Mouse (Mus musculus) hindbrain, embryonic 11.5 days (tissue): ENCODE measurements around the gene Gpc3. TPM values are rescaled to one million over a fixed set of nuclear protein-coding genes. Genes with fewer than 3 reads are reported as not detected.

Source experiments
- ATAC-seq: fragments of 200-750 bp; cut with Nextera tagmentation; 2 replicates; pipeline ENCODE4 v1.8.0; 2017; ENCODE audit warnings: mild to moderate bottlenecking, moderate TSS enrichment, moderate library complexity; ENCODE audit not compliant: low FRiP score
- DNase-seq: peaks from one replicate; pipeline ENCODE4 v3.0.0-alpha.2; 2015; ENCODE audit warnings: low spot score
- H3K27ac ChIP-seq: fragments of 300-500 bp; sonication (generic); 2 replicates; pipeline ENCODE4 v1.5.1; 2014; ENCODE audit warnings: mild to moderate bottlenecking, low read depth, low read length
- H3K27me3 ChIP-seq: fragments of 300-500 bp; sonication (generic); 2 replicates; pipeline ENCODE4 v1.6.1; 2014; ENCODE audit warnings: mild to moderate bottlenecking, low read length, moderate library complexity, mixed read lengths; ENCODE audit not compliant: control insufficient read depth, insufficient read depth
- H3K36me3 ChIP-seq: fragments of 300-500 bp; sonication (generic); 2 replicates; pipeline ENCODE4 v1.6.1; 2014; ENCODE audit warnings: mild to moderate bottlenecking, low read length, moderate library complexity, mixed read lengths; ENCODE audit not compliant: control insufficient read depth, insufficient read depth
- H3K4me1 ChIP-seq: fragments of 300-500 bp; sonication (generic); replicated peaks from 2 replicates; pipeline ENCODE4 v1.6.1; 2014; ENCODE audit warnings: low read length, mixed read lengths; ENCODE audit not compliant: control insufficient read depth, insufficient read depth
- H3K4me2 ChIP-seq: fragments of 300-500 bp; sonication (generic); replicated peaks from 2 replicates; pipeline ENCODE4 v1.6.1; 2014; ENCODE audit warnings: mild to moderate bottlenecking, low read depth, low read length
- H3K4me3 ChIP-seq: fragments of 300-500 bp; sonication (generic); 2 replicates; pipeline ENCODE4 v1.5.1; 2014; ENCODE audit warnings: low read depth, low read length
- H3K9ac ChIP-seq: fragments of 300-500 bp; sonication (generic); 2 replicates; pipeline ENCODE4 v1.6.1; 2014; ENCODE audit warnings: low read depth, low read length
- H3K9me3 ChIP-seq: fragments of 300-500 bp; sonication (generic); 2 replicates; pipeline ENCODE4 v1.6.1; 2016; ENCODE audit warnings: low read length; ENCODE audit not compliant: control insufficient read depth
- WGBS: fragments of 180-500 bp; shearing (Covaris S2); extraction: QIAGEN DNeasy Blood & Tissue Kit; methylation state at CpG from one replicate; pipeline ENCODE4 v1.1.7; 2014; 5-methylcytosine and 5-hydroxymethylcytosine counted together
- polyA plus RNA-seq: library from polyadenylated mRNA; unstranded; fragments of >200 nt; fragmentation: Nextera tagmentation; extraction: Ambion mirVana; gene quantifications from 2 replicates; pipeline ENCODE4 v1.2.1, GENCODE M21; 2014

The Gpc3 gene
- polyA plus RNA-seq, 1 experiment from 2014 or later: 338 TPM

DNA sequence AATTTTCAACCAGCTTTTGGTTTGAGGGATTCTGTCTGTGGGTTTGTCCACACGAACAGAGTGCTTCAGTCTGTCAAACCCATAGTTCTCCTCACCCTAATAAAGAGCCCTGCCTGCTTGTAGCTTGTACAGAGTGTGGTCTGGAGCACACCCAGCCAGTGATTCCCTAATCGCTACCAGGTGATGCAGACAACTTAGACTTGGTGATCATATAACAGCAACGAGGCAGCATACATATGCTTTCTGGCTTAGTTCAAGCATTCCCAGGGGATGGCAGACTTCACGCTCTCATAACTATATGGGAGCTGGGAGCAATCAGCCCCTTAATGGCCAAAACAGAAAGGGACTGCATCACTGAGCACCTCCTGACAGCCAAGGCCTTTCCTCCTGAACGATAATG, 188.1 kb downstream of the Gpc3 start:
- H3K27ac ChIP-seq: no peak overlapping the region
- ATAC-seq (no peak), DNase-seq (no peak)
- H3K4me1 ChIP-seq: no peaks in the 10 kb centered on the region
- H3K9ac ChIP-seq: no peak overlapping the region
- no peaks in the 10 kb centered on the region for H3K9me3 ChIP-seq
- H3K4me3 ChIP-seq: no peak overlapping the region
- no peaks in the 10 kb centered on the region for H3K27me3 ChIP-seq
- H3K36me3 ChIP-seq: no peaks in the 10 kb centered on the region
- no peak overlapping the region for H3K4me2 ChIP-seq
- 75% methylated on average over 5 of the region's 5 CpGs for WGBS

DNA sequence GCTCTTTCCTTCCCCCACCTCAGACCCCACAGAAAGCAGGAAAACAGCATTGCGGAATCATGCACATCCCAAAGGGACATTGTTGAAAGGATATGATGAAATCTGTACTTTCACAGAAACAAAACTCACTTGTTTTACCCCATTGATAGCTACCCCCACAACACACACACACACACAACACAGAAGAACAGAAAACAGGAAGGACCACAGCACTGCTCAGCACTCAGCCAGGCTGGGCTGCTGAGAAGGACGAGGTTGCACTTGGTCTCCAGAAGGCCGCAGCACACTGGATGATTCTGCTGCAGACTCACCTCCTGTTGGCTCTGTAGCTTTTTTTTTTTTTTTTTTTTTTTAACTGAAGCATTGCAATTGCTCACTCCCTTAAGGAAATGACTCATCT, 193.9 kb downstream of the Gpc3 start:
- Histone ChIP-seq H3K4me3 (no peak overlapping the region), H3K4me2 (no peak overlapping the region), H3K27ac (no peak overlapping the region), H3K9ac (no peak overlapping the region), H3K27me3 (no peaks in the 10 kb centered on the region), H3K9me3 (no peaks in the 10 kb centered on the region), H3K4me1 (no peaks in the 10 kb centered on the region), H3K36me3 (no peaks in the 10 kb centered on the region)
- DNase-seq (no peak), ATAC-seq (no peak)
- WGBS: 88% methylated on average over 3 of the region's 3 CpGs

GRCm38 (mm10) chrX:52412936-52413335, 200.8 kb downstream of the Gpc3 start:
- Histone ChIP-seq H3K36me3 (no peaks in the 10 kb centered on the region), H3K4me3 (no peak overlapping the region), H3K4me1 (no peaks in the 10 kb centered on the region), H3K27ac (no peak overlapping the region), H3K9ac (no peak overlapping the region), H3K27me3 (no peaks in the 10 kb centered on the region), H3K4me2 (no peak overlapping the region), H3K9me3 (no peaks in the 10 kb centered on the region)
- ATAC-seq: no peak
- no peak for DNase-seq
- WGBS: 69% methylated on average over 3 of the region's 3 CpGs

DNA sequence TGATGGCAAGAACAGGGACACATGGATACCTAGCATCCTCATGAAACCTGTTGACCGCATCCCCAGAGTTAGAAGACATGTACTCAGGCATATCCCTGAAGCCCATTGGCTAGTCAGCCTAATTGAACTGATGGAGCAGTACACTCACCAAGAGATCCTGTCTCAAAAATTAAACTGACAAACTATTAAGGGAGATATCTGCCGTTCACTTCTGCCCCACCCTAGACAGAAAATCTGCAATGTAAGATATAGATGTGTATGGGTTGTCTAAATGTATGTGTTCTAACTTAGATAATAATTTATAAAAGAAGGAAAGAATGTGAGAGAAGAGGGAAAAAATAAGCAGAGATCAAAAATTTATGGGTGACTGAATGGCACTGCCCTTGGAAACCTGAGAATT, 212.6 kb downstream of the Gpc3 start:
- Histone ChIP-seq H3K4me3 (no peak overlapping the region), H3K9me3 (no peaks in the 10 kb centered on the region), H3K36me3 (no peaks in the 10 kb centered on the region), H3K9ac (no peak overlapping the region), H3K27ac (no peak overlapping the region), H3K4me1 (no peaks in the 10 kb centered on the region), H3K27me3 (no peaks in the 10 kb centered on the region), H3K4me2 (no peak overlapping the region)
- WGBS: 95% methylated on average over 2 of the region's 2 CpGs
- DNase-seq: no peak
- ATAC-seq: no peak

- Histone ChIP-seq H3K27me3 (no peaks in the 10 kb centered on the region), H3K9me3 (no peaks in the 10 kb centered on the region), H3K4me2 (no peak overlapping the region), H3K9ac (no peak overlapping the region), H3K4me1 (no peaks in the 10 kb centered on the region), H3K36me3 (no peaks in the 10 kb centered on the region), H3K27ac (no peak overlapping the region), H3K4me3 (no peak overlapping the region)
- no peak for DNase-seq
- WGBS: 60% methylated on average over 3 of the region's 3 CpGs
- no peak for ATAC-seq
These were observed 238.6 kb downstream of the Gpc3 start for GRCm38 (mm10) chrX:52375129-52375528.

GRCm38 (mm10) chrX:52374209-52374608, 239.5 kb downstream of the Gpc3 start:
- 91% methylated on average over 14 of the region's 14 CpGs for WGBS
- ATAC-seq: no peak
- no peaks in the 10 kb centered on the region for H3K36me3 ChIP-seq
- no peaks in the 10 kb centered on the region for H3K27me3 ChIP-seq
- H3K27ac ChIP-seq: no peak overlapping the region
- no peak for DNase-seq
- no peak overlapping the region for H3K4me2 ChIP-seq
- no peaks in the 10 kb centered on the region for H3K9me3 ChIP-seq
- H3K4me1 ChIP-seq: no peaks in the 10 kb centered on the region
- no peak overlapping the region for H3K4me3 ChIP-seq
- no peak overlapping the region for H3K9ac ChIP-seq

DNA sequence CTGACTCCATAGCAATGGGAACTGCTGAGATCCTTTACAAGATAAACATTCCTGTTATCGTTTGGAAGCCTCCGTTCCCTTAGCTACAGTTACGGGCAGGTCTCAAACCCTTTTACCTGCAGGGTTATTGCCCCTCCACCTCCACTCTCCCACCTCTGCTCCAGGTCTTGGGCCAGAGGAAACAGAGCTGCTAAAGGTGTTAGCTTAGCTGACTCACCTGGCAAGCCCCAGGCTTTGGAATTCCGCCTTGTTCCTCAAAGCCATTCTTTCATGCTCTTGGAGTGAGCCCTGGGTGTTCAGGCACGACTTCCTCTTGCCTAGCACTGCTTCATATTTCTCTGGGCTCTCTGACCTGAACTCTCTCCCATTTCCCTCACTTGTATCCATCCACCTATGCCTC, 241.3 kb downstream of the Gpc3 start:
- Histone ChIP-seq H3K4me3 (no peak overlapping the region), H3K36me3 (no peaks in the 10 kb centered on the region), H3K9ac (no peak overlapping the region), H3K9me3 (no peaks in the 10 kb centered on the region), H3K27ac (no peak overlapping the region), H3K4me1 (no peaks in the 10 kb centered on the region), H3K27me3 (no peaks in the 10 kb centered on the region), H3K4me2 (no peak overlapping the region)
- 70% methylated on average over 5 of the region's 5 CpGs for whole genome bisulfite sequencing
- ATAC-seq (no peak), DNase-seq (no peak)

GRCm38 (mm10) chrX:52369938-52370758, 243.6 kb downstream of the Gpc3 start:
- Histone ChIP-seq H3K27me3 (no peaks in the 10 kb centered on the region), H3K4me1 (no peaks in the 10 kb centered on the region), H3K36me3 (no peaks in the 10 kb centered on the region), H3K4me2 (0 out of 2 replicates have a peak overlapping the region, but pooled peaks have one; percentile 11), H3K9me3 (no peaks in the 10 kb centered on the region), H3K4me3 (no peak overlapping the region), H3K27ac (no peak overlapping the region), H3K9ac (no peak overlapping the region)
- DNase-seq: peak; percentile 46
- peak; percentile 75; the same call in 1 of the 2 replicates for ATAC-seq
- WGBS: 27% methylated on average over 8 of the region's 8 CpGs

- Histone ChIP-seq H3K4me3 (no peak overlapping the region), H3K9me3 (no peaks in the 10 kb centered on the region), H3K36me3 (no peaks in the 10 kb centered on the region), H3K27me3 (no peaks in the 10 kb centered on the region), H3K4me2 (no peak overlapping the region; the same call in 1 of the 2 replicates), H3K27ac (no peak overlapping the region), H3K4me1 (no peaks in the 10 kb centered on the region), H3K9ac (no peak overlapping the region)
- 38% methylated on average over 6 of the region's 6 CpGs for WGBS
- ATAC-seq (peak; percentile 88), DNase-seq (peak; percentile 32)
These were observed 244.3 kb downstream of the Gpc3 start for GRCm38 (mm10) chrX:52369304-52369937.
